Mouse (Mus musculus) erythroblast, embryonic 14.5 days (primary cell): Measurements from ENCODE around the gene Klk1b22. TPM values are rescaled to one million over a fixed set of nuclear protein-coding genes. Genes with fewer than 3 reads are reported as not detected.
"Not testable (repeated sequence)": the region's sequence is repeated elsewhere in the genome, so short reads cannot be mapped to it uniquely, and the experiment has no call there.

ENCODE experiments used
- H3K27me3 ChIP-seq: 2 replicates; pipeline ENCODE4 v1.6.1; 2012; ENCODE audit warnings: inconsistent platforms; ENCODE audit not compliant: control insufficient read depth
- H3K36me3 ChIP-seq: 2 replicates; pipeline ENCODE4 v1.6.1; 2012; ENCODE audit warnings: mild to moderate bottlenecking, inconsistent platforms; ENCODE audit not compliant: control insufficient read depth
- H3K4me1 ChIP-seq: 2 replicates; pipeline ENCODE4 v1.6.1; 2012; ENCODE audit warnings: inconsistent platforms; ENCODE audit not compliant: control insufficient read depth
- H3K4me3 ChIP-seq: replicated peaks from 2 replicates; pipeline ENCODE3; 2012; ENCODE audit warnings: moderate library complexity, mild to moderate bottlenecking, inconsistent platforms
- H3K9me3 ChIP-seq: 2 replicates; pipeline ENCODE4 v1.6.1; 2012; ENCODE audit warnings: low read length, inconsistent platforms, mixed read lengths; ENCODE audit not compliant: control insufficient read depth
- GATA1 ChIP-seq: IDR thresholded peaks from 2 replicates; pipeline ENCODE4 v1.6.1; 2012; ENCODE audit warnings: low read length, inconsistent platforms, mixed read lengths
- TAL1 ChIP-seq: IDR thresholded peaks from 3 replicates; pipeline ENCODE4 v1.6.1; 2012; ENCODE audit warnings: low read length, inconsistent platforms, mixed read lengths
- polyA plus RNA-seq: library from polyadenylated mRNA; stranded (reverse); fragments of >175 nt; gene quantifications from 2 replicates; pipeline ENCODE4 v1.2.3, GENCODE M21; 2012

The Klk1b22 gene
- polyA plus RNA-seq = not detected in 2 replicates

GRCm38 (mm10) chr7:44112373-44112772 is at the start of gene Klk1b22:
Gene Klk1b22 (plus strand): TSS chr7:44112673.
- no peaks in the 10 kb centered on the region for H3K36me3 ChIP-seq
- TF ChIP-seq TAL1 (no peak), GATA1 (no peak)
- no peaks in the 10 kb centered on the region for H3K4me1 ChIP-seq
- no peaks in the 10 kb centered on the region for H3K9me3 ChIP-seq
- no peaks in the 10 kb centered on the region for H3K27me3 ChIP-seq
- H3K4me3 ChIP-seq = no peak within 1 kb of the TSS

- H3K27me3 ChIP-seq = no peaks in the 10 kb centered on the region
- no peaks in the 10 kb centered on the region for H3K36me3 ChIP-seq
- H3K9me3 ChIP-seq = peaks cover 3% of the 10 kb centered on the region; the same call in 1 of the 2 replicates
- no peak overlapping the region for H3K4me3 ChIP-seq
- no peaks in the 10 kb centered on the region for H3K4me1 ChIP-seq
- TF ChIP-seq GATA1 = no peak
- no peak for TF ChIP-seq TAL1
Observed at GRCm38 (mm10) chr7:44072117-44072516, 40.4 kb upstream of the Klk1b22 start.

GRCm38 (mm10) chr7:44077703-44078102 is 34.8 kb upstream of the Klk1b22 start:
- Histone ChIP-seq H3K36me3 (no peaks in the 10 kb centered on the region), H3K9me3 (peaks cover 3% of the 10 kb centered on the region; the same call in 1 of the 2 replicates), H3K27me3 (no peaks in the 10 kb centered on the region), H3K4me1 (no peaks in the 10 kb centered on the region), H3K4me3 (no peak overlapping the region)
- TF ChIP-seq TAL1 (no peak), GATA1 (no peak)

- no peaks in the 10 kb centered on the region for H3K36me3 ChIP-seq
- H3K9me3 ChIP-seq = no peaks in the 10 kb centered on the region; the same call in 1 of the 2 replicates
- H3K4me3 ChIP-seq = no peak overlapping the region
- no peaks in the 10 kb centered on the region for H3K4me1 ChIP-seq
- TF ChIP-seq GATA1 (no peak), TAL1 (no peak)
- no peaks in the 10 kb centered on the region for H3K27me3 ChIP-seq
Observed at GRCm38 (mm10) chr7:44096111-44096510, 16.4 kb upstream of the Klk1b22 start.

GRCm38 (mm10) chr7:44102028-44102427 is 10.4 kb upstream of the Klk1b22 start, which contains the start of gene Klk1b21:
Gene Klk1b21 (plus strand): TSS chr7:44102328.
- not testable (repeated sequence) for H3K9me3 ChIP-seq, H3K4me3 ChIP-seq, H3K36me3 ChIP-seq, H3K4me1 ChIP-seq, H3K27me3 ChIP-seq

- Histone ChIP-seq H3K4me1 (no peaks in the 10 kb centered on the region), H3K4me3 (no peak overlapping the region), H3K36me3 (no peaks in the 10 kb centered on the region), H3K27me3 (no peaks in the 10 kb centered on the region), H3K9me3 (peaks cover 4% of the 10 kb centered on the region; the same call in 1 of the 2 replicates)
- TF ChIP-seq TAL1 = no peak
- no peak for TF ChIP-seq GATA1
Observed at GRCm38 (mm10) chr7:44123445-44123844, 11.0 kb downstream of the Klk1b22 start.

GRCm38 (mm10) chr7:44136467-44136866 is 24.0 kb downstream of the Klk1b22 start, which contains the start of gene Klk1b16:
Gene Klk1b16 (plus strand): TSS chr7:44136767.
- Histone ChIP-seq H3K4me3 (no peak within 1 kb of the TSS), H3K4me1 (no peaks in the 10 kb centered on the region), H3K9me3 (no peaks in the 10 kb centered on the region), H3K36me3 (no peaks in the 10 kb centered on the region), H3K27me3 (no peaks in the 10 kb centered on the region)
- TF ChIP-seq TAL1 = no peak
- TF ChIP-seq GATA1 = no peak

Other genes starting within 250 kb of the Klk1b22 start
- not detected in 2 replicates for gene Klk4, start 231.5 kb upstream of the Klk1b22 start, polyA plus RNA-seq
- gene Klk15, start 178.9 kb upstream of the Klk1b22 start, polyA plus RNA-seq = not detected in 2 replicates
- not detected in 2 replicates for gene Klk1b8, start 162.0 kb upstream of the Klk1b22 start, polyA plus RNA-seq
- not detected in 2 replicates for gene Klk1b1, start 145.9 kb upstream of the Klk1b22 start, polyA plus RNA-seq
- gene Klk1b9, start 136.6 kb upstream of the Klk1b22 start, polyA plus RNA-seq = not detected in 2 replicates
- gene Klk1b11, start 116.8 kb upstream of the Klk1b22 start, polyA plus RNA-seq = not detected in 2 replicates
- gene Klk1b26, start 100.5 kb upstream of the Klk1b22 start, polyA plus RNA-seq = not detected in 2 replicates
- not detected in 2 replicates for gene Klk1b27, start 60.4 kb upstream of the Klk1b22 start, polyA plus RNA-seq
- gene Klk1b21, start 10.3 kb upstream of the Klk1b22 start, polyA plus RNA-seq = not detected in 2 replicates
- not detected in 2 replicates for gene Klk1b16, start 24.1 kb downstream of the Klk1b22 start, polyA plus RNA-seq
- not detected in 2 replicates for gene Klk1b24, start 75.6 kb downstream of the Klk1b22 start, polyA plus RNA-seq
- not detected in 2 replicates for gene Klk1b3, start 85.5 kb downstream of the Klk1b22 start, polyA plus RNA-seq
- not detected in 2 replicates for gene Klk1b4, start 94.8 kb downstream of the Klk1b22 start, polyA plus RNA-seq
- gene Klk1b5, start 103.3 kb downstream of the Klk1b22 start, polyA plus RNA-seq = not detected in 2 replicates
- gene Klk1, start 112.7 kb downstream of the Klk1b22 start, polyA plus RNA-seq = not detected in 2 replicates
- not detected in 2 replicates for gene Gm36864, start 123.5 kb downstream of the Klk1b22 start, polyA plus RNA-seq
- 0.18 TPM in 1 of 2 replicates, not detected in the other for gene 1700028J19Rik, start 134.0 kb downstream of the Klk1b22 start, polyA plus RNA-seq
- 5.6 and 5.9 TPM in 2 replicates for gene 2410002F23Rik, start 134.0 kb downstream of the Klk1b22 start, polyA plus RNA-seq
- gene Acp4, start 144.7 kb downstream of the Klk1b22 start, polyA plus RNA-seq = not detected in 2 replicates
- gene Gm15517, start 148.8 kb downstream of the Klk1b22 start, polyA plus RNA-seq = not detected in 2 replicates
- gene Clec11a, start 194.2 kb downstream of the Klk1b22 start, polyA plus RNA-seq = 0.01 TPM in 1 of 2 replicates, not detected in the other
- 0.01 TPM in 2 replicates for gene Shank1, start 197.6 kb downstream of the Klk1b22 start, polyA plus RNA-seq